28 mouse cellular contexts compared by ENCODE assay signal in genomic region chr13:102434372-102434954, GRCm38 (mm10).
DNase-seq lines count a peak whose midpoint lies in the region; ATAC-seq and TF ChIP-seq lines count a peak whose summit lies in the region.
"Had no signal": no experiment of that assay in that cellular context is flagged by ENCODE, and none has a peak within 500 bp of the region (broad histone marks: within the 10 kb centered on the region; RNA-seq: fewer than 3 reads in every experiment).

No protein-coding gene starts in this region.

- 29% methylated on average over 3 of the region's 3 CpGs for WGBS in lung, embryonic 14.5 days
- 36% methylated on average over 3 of the region's 3 CpGs for WGBS in intestine, embryonic 16.5 days

- H3K9me3 ChIP-seq in lung, embryonic 14.5 days (ENCODE audit: low read depth, low read length): no peaks in the 10 kb centered on the region
- H3K9me3 ChIP-seq in intestine, embryonic 16.5 days (ENCODE audit: control insufficient read depth, low read length): no peaks in the 10 kb centered on the region
- H3K9me3 ChIP-seq: embryonic facial prominence, embryonic 13.5 days; forebrain, embryonic 10.5 days; forebrain, embryonic 15.5 days; heart, embryonic 10.5 days; heart, embryonic 15.5 days; limb, embryonic 13.5 days; neural tube, embryonic 15.5 days had no signal

- no peak overlapping the region for H3K4me3 ChIP-seq in lung, embryonic 14.5 days (ENCODE audit: low read depth, low read length)
- H3K4me3 ChIP-seq in intestine, embryonic 16.5 days (ENCODE audit: low read length): no peak overlapping the region
- H3K4me3 ChIP-seq: embryonic facial prominence, embryonic 13.5 days; forebrain, embryonic 10.5 days; forebrain, embryonic 15.5 days; heart, embryonic 10.5 days; heart, embryonic 15.5 days; left cerebral cortex, adult 2 months; limb, embryonic 13.5 days; neural tube, embryonic 15.5 days had no signal

- H3K27me3 ChIP-seq in lung, embryonic 14.5 days (ENCODE audit: insufficient read depth, low read length): no peaks in the 10 kb centered on the region
- H3K27me3 ChIP-seq in intestine, embryonic 16.5 days (replicated peaks; ENCODE audit: control insufficient read depth, insufficient read depth, low read length): no peaks in the 10 kb centered on the region
- H3K27me3 ChIP-seq: embryonic facial prominence, embryonic 13.5 days; forebrain, embryonic 15.5 days; heart, embryonic 15.5 days; limb, embryonic 13.5 days; neural tube, embryonic 15.5 days had no signal

- H3K36me3 ChIP-seq in lung, embryonic 14.5 days (ENCODE audit: insufficient read depth): no peaks in the 10 kb centered on the region
- no peaks in the 10 kb centered on the region for H3K36me3 ChIP-seq in intestine, embryonic 16.5 days (ENCODE audit: control insufficient read depth, insufficient read depth, low read length)
- H3K36me3 ChIP-seq: embryonic facial prominence, embryonic 13.5 days; forebrain, embryonic 10.5 days; forebrain, embryonic 15.5 days; heart, embryonic 10.5 days; heart, embryonic 15.5 days; limb, embryonic 13.5 days; neural tube, embryonic 15.5 days had no signal

- peak; percentile 73; the same call in 1 of the 2 replicates for ATAC-seq in lung, embryonic 14.5 days (ENCODE audit: insufficient read depth)
- ATAC-seq in intestine, embryonic 16.5 days: peak; percentile 71
- ATAC-seq: CD4-positive, CD25-positive, alpha-beta regulatory T cell, adult 4 months; forebrain, embryonic 15.5 days; hindbrain, embryonic 16.5 days had no signal

- no peak overlapping the region for H3K9ac ChIP-seq in lung, embryonic 14.5 days
- H3K9ac ChIP-seq in intestine, embryonic 16.5 days (ENCODE audit: low read depth, low read length): no peak overlapping the region
- H3K9ac ChIP-seq: embryonic facial prominence, embryonic 13.5 days; forebrain, embryonic 15.5 days; heart, embryonic 15.5 days; limb, embryonic 13.5 days; neural tube, embryonic 15.5 days had no signal

- H3K4me2 ChIP-seq in lung, embryonic 14.5 days: no peak overlapping the region
- H3K4me2 ChIP-seq in intestine, embryonic 16.5 days (ENCODE audit: low read depth, low read length): no peak overlapping the region
- H3K4me2 ChIP-seq: embryonic facial prominence, embryonic 13.5 days; forebrain, embryonic 15.5 days; heart, embryonic 15.5 days; limb, embryonic 13.5 days; liver, embryonic 11.5 days; neural tube, embryonic 15.5 days had no signal

- peak overlapping the region; percentile 36; the same call in 1 of the 2 replicates for H3K27ac ChIP-seq in lung, embryonic 14.5 days (ENCODE audit: low read depth)
- no peak overlapping the region for H3K27ac ChIP-seq in intestine, embryonic 16.5 days (ENCODE audit: low read length)
- H3K27ac ChIP-seq: embryonic facial prominence, embryonic 13.5 days; forebrain, embryonic 10.5 days; forebrain, embryonic 15.5 days; heart, embryonic 10.5 days; heart, embryonic 15.5 days; left cerebral cortex, adult 2 months; limb, embryonic 13.5 days; macrophage; neural tube, embryonic 15.5 days had no signal

- TF ChIP-seq CTCF in lung, embryonic 14.5 days (IDR thresholded peaks at IDR 0.05; ENCODE audit: low read depth): no peak

- DNase-seq in kidney, adult 9 months: peak; percentile 8
- no peak for DNase-seq in kidney, postnatal 36 days
- peak; percentile 72 for DNase-seq in lung, embryonic 14.5 days
- no peak for DNase-seq in lung, adult 18-20 months
- DNase-seq in 3T3-L1 (ENCODE audit: low read depth, low spot score): peak; percentile 68
- DNase-seq in neural tube, embryonic 10.5 days (ENCODE audit: extremely low spot score, low spot score): no peak
- DNase-seq: adrenal gland, postnatal 36 days; cerebellum, adult 18-20 months; cerebellum, postnatal 10 days; gastrocnemius, postnatal 25 days; heart, adult 11 months; midbrain, embryonic 14.5 days; right cerebral cortex, postnatal 25 days; thymus, adult 18-20 months; thymus, postnatal 25 days had no signal

- H3K4me1 ChIP-seq in lung, embryonic 14.5 days (ENCODE audit: insufficient read depth): peaks cover 4% of the 10 kb centered on the region; the same call in 1 of the 2 replicates
- H3K4me1 ChIP-seq in intestine, embryonic 16.5 days (ENCODE audit: control insufficient read depth, insufficient read depth, low read length): peaks cover 11% of the 10 kb centered on the region
- H3K4me1 ChIP-seq: embryonic facial prominence, embryonic 13.5 days; forebrain, embryonic 15.5 days; heart, embryonic 10.5 days; neural tube, embryonic 15.5 days had no signal

Comparison
In these comparisons a context has a peak if more than half of its experiments do, and no peak if none do; other contexts are left out.
1. DNase-seq: peak in kidney, adult 9 months (single experiment), lung, embryonic 14.5 days (single experiment) and 3T3-L1 (single experiment); none in kidney, postnatal 36 days (0 of 2), lung, adult 18-20 months (0 of 2) and neural tube, embryonic 10.5 days (single experiment).